Mouse (Mus musculus) adrenal gland, postnatal 25 days (tissue): Measurements from ENCODE around the gene Meis2. TPM values are rescaled to one million over a fixed set of nuclear protein-coding genes. Genes with fewer than 3 reads are reported as not detected.

ENCODE experiments used
- DNase-seq: peaks from one replicate; pipeline ENCODE4 v3.0.0; 2021; ENCODE audit warnings: mixed read lengths
- total RNA-seq: library from RNA; stranded (reverse); gene quantifications from 2 replicates; pipeline ENCODE4 v1.2.3, GENCODE M21; 2021

The Meis2 gene
- total RNA-seq, 1 experiment from 2014 or later = 258 TPM

- DNase-seq = no peak
These were observed 2.8 kb upstream of the Meis2 start for GRCm38 (mm10) chr2:116068461-116068860.

- DNase-seq = peak; percentile 42
These were observed 2.1 kb upstream of the Meis2 start for GRCm38 (mm10) chr2:116067711-116068110.

GRCm38 (mm10) chr2:116067065-116067497 lies 1.4 kb upstream of the Meis2 start:
- peak; percentile 92 for DNase-seq

- peak; percentile 44 for DNase-seq
These were observed 660 bp upstream of the Meis2 start for GRCm38 (mm10) chr2:116066057-116066941.

GRCm38 (mm10) chr2:116065057-116065456 lies 582 bp downstream of the Meis2 start:
- peak; percentile 65 for DNase-seq

- DNase-seq = no peak
These were observed 1.1 kb downstream of the Meis2 start for GRCm38 (mm10) chr2:116064521-116064920.

- DNase-seq = peak; percentile 39
These were observed 1.8 kb downstream of the Meis2 start for GRCm38 (mm10) chr2:116063819-116064293.

GRCm38 (mm10) chr2:116062761-116063441 lies 2.7 kb downstream of the Meis2 start:
- DNase-seq = no peak

- DNase-seq = peak; percentile 37
These were observed 3.4 kb downstream of the Meis2 start for GRCm38 (mm10) chr2:116062251-116062651.

GRCm38 (mm10) chr2:116061401-116062021 lies 4.1 kb downstream of the Meis2 start:
- no peak for DNase-seq

- no peak for DNase-seq
These were observed 4.8 kb downstream of the Meis2 start for GRCm38 (mm10) chr2:116060701-116061400.

- no peak for DNase-seq
These were observed 5.4 kb downstream of the Meis2 start for GRCm38 (mm10) chr2:116060210-116060609.

GRCm38 (mm10) chr2:116059661-116060060 lies 6.0 kb downstream of the Meis2 start:
- DNase-seq = no peak

- DNase-seq = no peak
These were observed 6.6 kb downstream of the Meis2 start for GRCm38 (mm10) chr2:116059066-116059465.

GRCm38 (mm10) chr2:116058511-116058910 lies 7.1 kb downstream of the Meis2 start:
- no peak for DNase-seq

GRCm38 (mm10) chr2:116056826-116057225 lies 8.8 kb downstream of the Meis2 start:
- DNase-seq = no peak

- DNase-seq = no peak
These were observed 9.7 kb downstream of the Meis2 start for GRCm38 (mm10) chr2:116055686-116056620.

GRCm38 (mm10) chr2:116053931-116054330 lies 11.7 kb downstream of the Meis2 start:
- DNase-seq = no peak

- no peak for DNase-seq
These were observed 12.8 kb downstream of the Meis2 start for GRCm38 (mm10) chr2:116052688-116053421.
